Mouse (Mus musculus): ENCODE data around the gene Stx16. TPM values are rescaled to one million over a fixed set of nuclear protein-coding genes. Genes with fewer than 3 reads are reported as not detected.

Stx16 gene
- polyA plus RNA-seq (2014; fragmentation: Illumina TruSeq; extraction: RNeasy Lipid Tissue Mini Kit (QIAGEN cat#74804); ENCODE audit: low read depth, low replicate concordance) = 26.5 TPM

DNA sequence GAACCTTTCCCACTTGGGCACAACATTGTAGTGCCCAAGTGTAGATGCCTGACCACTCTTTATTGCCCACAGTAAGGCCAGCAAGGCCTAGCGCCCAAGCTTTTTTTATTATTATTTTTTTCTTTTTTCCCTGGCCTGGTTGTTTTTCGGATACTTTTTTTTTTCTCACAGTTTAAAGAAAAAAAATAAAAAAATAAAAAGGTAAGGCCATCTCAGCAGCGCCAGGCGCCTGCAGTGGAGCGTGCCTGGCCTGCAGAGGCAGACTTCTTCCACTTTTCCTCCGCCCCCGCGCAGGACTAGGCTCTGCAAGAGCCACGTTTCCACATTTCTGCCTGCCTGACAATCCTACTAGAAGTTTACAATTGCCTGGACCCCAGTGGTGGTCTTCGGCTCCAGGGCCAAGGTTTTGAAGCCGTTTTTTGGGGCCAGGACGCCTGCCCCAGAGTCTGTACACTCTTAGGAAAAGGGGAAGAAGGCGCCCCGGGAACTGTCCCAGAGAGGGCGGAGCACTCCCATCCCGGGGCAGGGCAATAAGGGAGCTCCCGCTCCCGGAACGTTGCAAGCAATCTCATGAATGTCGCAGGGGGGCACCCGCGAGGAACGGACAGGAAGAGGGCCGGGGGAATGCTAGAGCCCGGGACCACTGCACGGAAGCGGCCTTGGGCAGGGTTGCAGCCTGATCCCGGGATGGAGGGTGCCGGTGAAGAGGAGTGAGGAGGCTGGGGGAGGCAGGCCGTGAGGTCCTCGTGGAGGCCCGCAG lies at the start of gene Stx16:
Gene Stx16, plus strand, starts transcription at position 636 of the 760 bp plus-strand sequence.

DNA sequence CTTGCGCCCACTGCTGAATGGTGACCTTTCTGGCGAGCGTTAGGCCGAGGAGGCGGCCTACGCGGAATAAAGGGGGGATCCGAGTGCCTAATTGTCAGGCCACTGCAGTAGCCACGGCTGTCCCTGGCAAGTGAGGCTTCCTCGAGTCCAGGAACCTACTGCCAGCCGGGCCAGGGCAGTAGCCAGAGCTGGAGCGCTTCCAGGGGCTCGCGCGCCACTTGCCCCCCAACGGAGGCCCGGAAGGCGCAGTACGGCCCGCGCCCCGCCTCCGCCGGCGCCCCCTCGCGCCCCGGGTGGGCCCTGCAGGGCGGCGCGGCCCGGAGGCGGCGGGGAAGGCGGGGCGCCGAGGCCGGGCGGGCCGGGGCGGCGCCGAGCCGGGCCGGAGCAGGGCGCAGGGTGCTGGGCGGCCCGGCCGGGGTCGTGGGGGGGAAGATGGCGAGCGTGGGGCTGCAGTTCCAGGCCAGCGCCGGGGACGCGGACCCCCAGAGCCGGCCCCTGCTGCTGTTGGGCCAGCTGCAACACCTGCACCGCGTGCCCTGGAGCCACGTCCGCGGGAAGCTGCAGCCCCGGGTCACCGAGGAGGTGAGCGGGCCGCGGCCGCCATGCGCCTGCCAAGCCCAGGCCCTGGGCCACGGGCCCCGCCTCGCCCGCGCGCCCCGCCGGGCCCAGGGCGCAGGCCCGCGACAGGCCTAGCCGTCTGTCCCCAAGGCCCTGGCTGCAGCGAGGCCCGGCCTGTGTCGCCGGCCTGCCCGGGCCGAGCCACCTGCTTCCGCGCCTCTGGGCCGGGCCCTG lies 34.1 kb downstream of the Stx16 start, which contains the start of gene Npepl1:
Gene Npepl1, plus strand, starts transcription at position 359 of the 792 bp plus-strand sequence.

Other genes with a start within 250 kb of the Stx16 start
- 4.4 TPM for gene Npepl1, start 34.0 kb downstream of the Stx16 start, polyA plus RNA-seq (2014; fragmentation: Illumina TruSeq; extraction: RNeasy Lipid Tissue Mini Kit (QIAGEN cat#74804); ENCODE audit: low read depth, low replicate concordance)
- gene Gnas, start 208.0 kb downstream of the Stx16 start, polyA plus RNA-seq (2014; fragmentation: Illumina TruSeq; extraction: RNeasy Lipid Tissue Mini Kit (QIAGEN cat#74804); ENCODE audit: low read depth, low replicate concordance) = 92.7 TPM

Measured in testis, adult 10 weeks (tissue).